Mouse (Mus musculus) monocyte, adult 5-6 weeks (primary cell): Measurements from ENCODE around the gene Cops7a. TPM values are rescaled to one million over a fixed set of nuclear protein-coding genes. Genes with fewer than 3 reads are reported as not detected.

Source experiments
- ATAC-seq: fragments of 153-309, 156-312 bp; replicated peaks from 2 replicates; pipeline ENCODE4 v1.8.0; 2017; ENCODE audit warnings: mild to moderate bottlenecking; ENCODE audit not compliant: low TSS enrichment, insufficient number of reproducible peaks, severe bottlenecking, poor library complexity, low FRiP score
- total RNA-seq: library from RNA; stranded (forward); fragments of 200-1000, 200-491, 200-594 nt; gene quantifications from 3 replicates; pipeline ENCODE4 v1.2.3, GENCODE M21; 2017

Cops7a gene
- total RNA-seq, 1 experiment from 2014 or later = 21.5 TPM

DNA sequence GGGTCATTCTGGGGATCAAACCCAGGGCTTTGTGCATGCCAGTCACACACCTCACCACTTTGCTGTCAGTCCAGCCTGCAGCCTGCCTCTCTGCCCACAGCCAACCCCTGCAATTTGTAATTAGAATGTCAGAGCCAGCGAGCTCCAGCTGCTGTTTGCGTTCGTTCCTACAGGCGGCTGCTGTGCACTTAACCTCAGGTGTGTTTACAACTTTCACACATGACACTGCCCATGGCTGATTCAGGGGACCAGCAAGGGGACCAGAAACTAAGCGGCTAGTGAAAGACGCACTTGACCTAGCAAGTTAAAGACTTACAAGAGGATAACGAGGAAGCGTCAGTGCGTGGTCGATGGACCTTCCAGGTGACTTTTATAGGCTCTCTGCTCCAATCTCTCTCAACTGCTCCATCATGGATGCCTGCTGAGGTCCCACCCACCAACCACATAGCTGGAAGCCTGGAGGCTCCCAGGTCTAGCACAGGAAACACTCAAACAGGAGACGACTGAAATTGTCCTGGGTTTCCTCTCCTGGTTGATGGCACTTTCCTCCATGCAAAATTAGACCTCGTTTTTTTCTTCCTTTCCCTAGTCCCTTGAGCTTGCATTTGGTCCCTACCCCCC, 40.1 kb downstream of the Cops7a start:
- ATAC-seq = no peak

DNA sequence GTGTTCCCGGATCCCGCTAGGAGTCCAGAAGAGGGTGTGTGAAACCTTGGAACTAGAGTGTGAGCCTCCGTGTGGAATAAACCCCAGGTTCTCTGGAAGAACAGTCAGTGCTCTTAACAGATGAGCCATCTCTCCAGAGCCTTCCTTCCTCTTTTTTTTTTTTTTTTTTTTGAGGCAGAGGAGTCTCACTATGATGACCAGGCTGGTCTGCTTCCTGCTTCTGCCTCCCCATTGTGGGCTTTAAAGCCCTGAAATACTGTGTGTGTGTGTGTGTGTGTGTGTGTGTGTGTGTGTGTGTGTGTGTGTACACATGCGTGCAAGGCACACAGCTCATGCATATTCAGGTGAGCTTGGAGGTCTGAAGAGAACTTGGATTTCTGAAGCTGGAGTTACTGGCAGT, 43.8 kb downstream of the Cops7a start:
- peak; percentile 52; the same call in 1 of the 2 replicates for ATAC-seq

DNA sequence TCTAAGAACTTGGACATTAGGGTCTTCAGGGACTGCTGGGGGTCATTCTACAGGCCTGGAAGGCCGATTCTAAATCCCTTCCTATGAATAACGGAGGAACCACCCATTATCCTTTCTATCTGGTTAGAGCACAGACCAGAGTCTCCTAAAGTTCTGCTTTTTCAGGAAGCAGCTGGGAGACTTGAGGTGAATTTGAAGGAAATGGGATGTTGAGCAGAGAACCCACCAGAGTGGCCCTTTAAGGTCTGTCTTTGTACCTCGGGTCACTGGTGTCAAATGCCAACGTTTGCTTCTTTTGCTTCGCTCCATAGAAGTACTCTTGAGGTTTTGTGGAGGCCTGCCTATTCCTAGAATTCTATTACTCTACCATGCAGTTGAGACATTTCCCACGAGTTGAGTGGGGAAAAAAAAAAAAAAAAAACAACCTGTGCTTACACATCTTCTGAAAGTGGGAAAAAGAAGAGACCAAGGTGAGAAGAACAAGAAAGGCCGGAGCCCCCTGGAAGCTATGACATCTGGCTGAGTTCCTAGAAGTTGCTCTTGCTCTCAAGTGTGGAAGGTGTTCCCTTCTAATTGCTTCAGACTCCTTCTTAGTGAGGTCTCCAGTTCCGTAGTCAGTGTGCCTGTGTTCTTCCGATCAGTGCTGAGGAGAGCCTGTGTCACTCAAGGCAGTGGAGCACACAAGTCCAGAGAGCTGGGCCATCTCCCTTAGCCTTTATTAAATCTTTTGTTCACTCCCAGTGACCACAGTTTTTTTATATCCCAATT, 44.8 kb downstream of the Cops7a start:
- ATAC-seq = no peak

DNA sequence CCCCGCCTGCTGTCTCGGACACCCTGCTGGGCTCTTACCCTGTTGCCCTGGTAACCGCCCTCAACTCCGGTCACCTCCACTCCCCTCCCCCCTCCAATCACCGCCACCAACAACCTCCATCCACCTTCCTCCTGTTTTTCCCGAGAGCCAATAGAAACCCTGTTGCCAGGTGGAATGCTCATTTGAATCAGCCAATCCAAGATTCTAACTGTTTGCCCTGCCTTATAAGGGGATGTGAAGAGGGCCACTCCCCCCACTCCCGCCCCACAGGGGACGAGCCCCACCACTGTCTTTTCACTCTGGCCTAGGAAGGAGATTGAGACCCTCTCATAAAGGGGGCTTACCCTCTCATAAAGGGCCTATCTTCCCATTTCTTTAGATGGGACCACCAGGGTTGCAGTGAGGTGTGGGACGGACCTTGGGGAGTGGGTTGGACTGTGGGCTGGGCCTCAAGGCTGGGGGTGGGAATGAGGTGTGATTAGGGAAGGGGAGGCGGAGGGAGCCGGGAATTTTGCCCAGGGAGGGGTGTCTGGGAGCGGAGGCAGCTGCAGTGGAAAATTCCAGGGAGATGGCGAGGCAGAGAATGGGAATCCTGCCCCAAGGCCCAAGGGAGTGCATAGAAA, 45.5 kb downstream of the Cops7a start, which contains the start of gene Ptms:
Ptms (minus strand) TSS at position 409 of the 623 bp plus-strand sequence.
- ATAC-seq = peak; percentile 34; the same call in 1 of the 2 replicates

DNA sequence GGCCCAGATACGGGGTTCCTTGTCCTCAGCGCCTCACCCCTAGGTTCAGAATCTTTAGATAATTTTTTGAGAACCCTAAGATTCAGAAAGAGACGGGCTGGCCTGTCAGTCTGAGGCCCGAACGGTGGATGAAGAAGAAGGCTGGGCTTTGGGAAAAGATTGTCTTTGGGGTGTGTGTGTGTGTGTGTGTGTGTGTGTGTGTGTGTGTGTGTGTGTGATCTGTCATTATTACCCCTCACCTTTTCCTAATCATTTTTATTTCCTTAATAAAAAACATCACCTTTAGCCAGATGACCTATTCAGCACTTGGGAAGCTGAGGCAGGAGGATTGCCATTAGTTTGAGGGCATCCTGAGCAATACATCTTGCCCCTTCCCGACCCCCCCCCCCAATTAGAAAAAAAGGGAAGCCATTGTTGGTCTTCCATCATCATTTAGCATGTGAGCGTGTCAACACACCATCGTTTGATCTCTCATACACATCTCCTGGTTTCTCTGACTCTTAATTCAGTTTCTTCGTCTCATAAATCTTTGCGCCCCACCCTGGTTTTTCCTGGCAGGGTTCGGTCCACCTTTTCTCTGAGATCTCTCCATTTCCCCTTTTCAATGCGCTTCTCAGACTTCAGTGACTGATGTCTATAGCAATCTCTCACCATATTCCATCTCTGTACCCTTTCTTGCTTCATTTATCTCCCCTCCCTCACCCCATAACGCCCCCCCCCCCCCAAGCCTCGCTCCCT, 46.3 kb downstream of the Cops7a start:
- no peak for ATAC-seq

DNA sequence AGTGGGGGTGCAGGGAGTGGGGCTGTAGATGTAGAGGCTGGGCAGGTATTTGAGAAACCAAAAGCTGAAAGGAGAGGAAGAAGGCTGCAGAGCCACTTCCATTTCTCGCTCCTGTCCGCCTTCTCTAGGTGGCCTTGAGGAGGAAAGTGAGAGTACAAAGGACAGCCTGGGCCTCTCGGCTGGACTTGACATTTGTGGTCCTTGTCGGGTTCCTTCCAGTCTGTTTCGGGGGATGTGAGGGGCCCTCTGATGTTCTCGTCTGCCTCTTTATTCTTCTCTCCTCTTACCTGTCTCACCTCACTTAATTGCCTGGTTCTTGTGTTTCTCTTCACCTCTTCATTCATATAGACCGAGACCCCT, 47.0 kb downstream of the Cops7a start:
- no peak for ATAC-seq

DNA sequence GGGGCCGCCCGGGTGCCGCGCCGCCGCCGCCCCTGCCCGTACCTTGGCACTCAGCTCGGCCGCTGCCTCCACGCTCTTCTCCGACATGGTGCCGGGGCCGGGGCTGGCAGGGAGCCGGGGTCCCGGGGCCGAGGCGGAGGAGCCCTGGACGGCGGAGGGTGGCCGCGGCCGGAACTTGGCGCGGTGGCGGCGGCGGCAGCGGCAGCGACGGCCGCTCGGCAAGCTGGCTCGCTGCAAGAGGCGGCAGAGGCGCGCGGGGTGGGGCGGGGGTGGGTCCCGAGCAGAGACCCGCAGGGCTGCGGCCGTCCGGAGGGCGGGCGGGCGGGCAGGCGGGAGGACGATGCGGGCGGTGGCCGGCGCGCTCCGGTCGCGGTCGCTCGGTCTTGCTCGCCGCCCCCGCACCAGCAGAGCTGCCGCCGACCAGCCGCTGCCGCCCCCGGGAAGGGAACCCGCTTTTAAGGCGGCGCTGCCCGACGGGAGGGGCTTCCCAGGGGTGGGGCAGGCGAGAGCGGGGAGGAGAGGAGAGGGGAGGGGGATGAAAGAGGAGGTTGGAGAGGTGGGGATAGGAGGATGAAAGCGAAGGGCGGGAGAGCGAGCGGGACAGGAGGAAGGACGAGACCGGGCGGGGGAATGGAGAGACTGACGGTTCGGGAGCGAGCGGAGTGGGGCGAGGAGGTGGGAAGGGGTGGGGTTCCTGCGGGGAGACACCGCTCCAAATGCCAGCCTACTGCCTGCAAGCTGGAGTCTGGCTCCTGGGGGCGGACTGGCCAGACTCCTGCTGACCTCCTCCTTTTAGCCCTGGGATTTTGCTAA, 47.6 kb downstream of the Cops7a start:
- ATAC-seq = no peak

DNA sequence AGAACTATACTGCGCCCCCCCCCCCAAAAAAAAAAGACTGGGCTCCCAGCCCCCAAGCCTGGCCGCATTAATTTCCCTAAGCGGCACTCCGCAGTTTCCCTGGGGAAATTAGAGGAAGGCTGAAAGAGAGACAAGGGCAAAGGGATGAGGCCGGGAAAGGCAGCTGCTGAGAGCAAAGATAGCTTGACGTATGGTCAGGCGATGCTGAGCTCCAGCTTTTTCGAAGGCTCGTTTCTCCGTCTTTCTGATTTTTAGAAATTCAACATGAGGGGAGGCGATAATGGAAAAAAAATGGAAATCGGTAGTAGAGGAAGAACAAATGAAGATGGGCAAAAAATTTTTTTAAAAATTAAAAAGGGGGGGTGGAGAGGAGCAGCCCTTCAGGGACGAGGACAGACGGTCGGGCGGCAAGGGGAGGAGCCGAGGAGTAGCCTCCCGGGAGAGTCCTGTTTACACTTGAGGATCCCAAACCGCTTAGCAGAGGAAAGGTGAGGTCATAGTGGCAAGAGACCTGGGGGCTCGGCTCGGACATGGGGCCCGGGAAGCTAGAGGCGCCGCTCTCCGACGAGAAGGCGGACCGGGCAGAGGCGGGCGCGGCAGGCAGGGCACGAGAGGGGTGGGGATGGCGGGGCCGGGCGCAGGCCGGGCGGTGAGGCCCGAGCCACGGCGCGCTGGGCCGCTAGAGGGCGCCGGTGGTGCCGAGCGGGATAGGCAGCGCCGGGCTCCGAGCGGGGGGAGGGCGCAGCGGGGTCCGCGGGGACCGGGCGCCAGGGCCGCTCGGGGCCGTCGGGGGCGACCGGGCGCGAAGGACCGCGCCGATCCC, 48.4 kb downstream of the Cops7a start:
- peak; percentile 28; the same call in 1 of the 2 replicates for ATAC-seq

DNA sequence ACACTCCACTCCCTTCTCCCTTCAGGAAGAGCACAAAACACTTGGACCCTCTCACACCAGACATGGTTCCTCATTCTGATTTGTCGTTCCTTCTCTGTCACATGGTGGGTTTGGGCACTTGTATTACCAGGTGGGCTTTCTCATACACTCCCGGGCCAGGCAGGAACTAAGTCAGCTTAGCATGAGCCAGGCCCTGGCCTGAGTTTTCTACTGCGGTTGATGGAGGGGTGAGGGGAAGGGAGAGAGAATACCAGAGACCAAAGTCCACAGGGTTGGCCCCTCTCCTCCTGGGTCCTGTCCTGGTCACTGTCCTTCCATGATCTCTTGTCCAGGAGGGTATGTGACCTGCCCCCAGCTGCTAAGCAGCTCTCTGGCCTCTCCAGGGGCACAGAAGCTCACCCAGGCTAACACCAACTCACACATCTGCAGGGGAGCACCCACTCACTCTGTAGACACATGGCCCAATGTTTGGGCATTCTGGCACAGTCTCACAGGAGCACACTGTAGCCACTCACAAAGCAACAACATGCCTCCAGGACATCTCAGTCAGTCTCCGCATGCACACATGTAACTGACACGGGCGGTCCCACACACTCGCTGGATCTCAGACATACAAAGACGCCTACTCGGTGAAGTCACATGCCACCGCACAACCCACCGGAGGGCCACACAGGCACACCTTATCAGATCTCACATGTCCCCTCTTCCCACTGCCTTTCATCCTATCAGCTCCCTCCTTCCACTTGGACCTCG, 49.2 kb downstream of the Cops7a start:
- no peak for ATAC-seq

DNA sequence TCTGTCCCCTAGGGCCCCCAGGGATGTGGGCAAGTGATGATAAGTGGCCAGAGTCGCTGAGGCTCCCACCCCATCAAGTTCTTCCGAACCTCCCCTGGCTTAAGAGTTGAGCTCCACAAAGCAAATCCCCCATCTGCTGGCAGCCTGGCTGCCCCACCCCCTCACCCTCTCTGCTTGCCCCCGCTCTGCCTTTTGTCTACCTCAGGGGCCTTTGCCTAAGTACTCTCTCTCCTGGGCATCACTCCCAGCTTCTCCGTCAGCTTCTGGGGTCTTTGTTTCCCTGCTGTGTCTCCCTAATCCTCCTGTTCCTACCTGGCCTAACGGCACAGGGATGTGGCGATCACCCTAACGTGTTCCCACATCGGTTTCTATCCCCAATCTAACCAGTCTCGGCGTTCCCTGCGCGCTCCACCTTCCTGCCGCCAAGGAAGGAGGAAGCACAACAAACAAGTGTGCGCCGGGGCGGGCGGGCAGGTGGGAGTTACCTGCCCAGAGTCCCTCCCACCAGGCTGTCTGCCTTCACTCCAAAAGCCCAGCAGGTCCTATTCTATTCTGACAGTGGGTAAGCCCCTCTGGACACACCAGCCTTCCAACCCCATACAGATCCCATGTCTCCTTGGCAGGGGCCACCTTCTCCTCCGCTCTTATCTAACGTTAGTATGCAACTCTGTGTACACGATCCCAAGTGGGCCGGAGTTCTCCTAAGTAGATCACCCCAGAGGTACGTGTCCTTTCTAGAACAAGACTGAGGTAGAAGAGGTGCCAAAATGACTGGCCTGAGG, 50.0 kb downstream of the Cops7a start:
- ATAC-seq = no peak

DNA sequence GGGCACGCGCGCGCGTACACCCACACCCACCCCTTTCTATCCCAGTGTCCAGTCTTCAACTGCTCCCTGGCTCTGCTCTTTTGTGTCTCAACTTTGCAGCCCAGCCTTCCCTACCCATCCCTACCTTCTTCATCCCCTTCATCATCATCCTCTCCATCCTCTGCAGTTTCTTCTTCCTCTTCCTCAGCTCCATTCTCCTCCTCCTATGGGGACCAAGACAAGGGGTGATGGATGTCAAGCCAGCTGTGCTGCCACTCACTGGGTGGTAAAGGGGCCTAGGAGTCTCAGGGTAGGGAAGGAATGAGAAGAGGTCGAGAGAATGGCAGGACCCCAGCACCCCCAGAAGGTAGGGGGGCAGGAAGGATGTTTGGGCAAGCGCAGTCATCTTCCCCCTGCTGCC, 50.8 kb downstream of the Cops7a start:
- no peak for ATAC-seq

DNA sequence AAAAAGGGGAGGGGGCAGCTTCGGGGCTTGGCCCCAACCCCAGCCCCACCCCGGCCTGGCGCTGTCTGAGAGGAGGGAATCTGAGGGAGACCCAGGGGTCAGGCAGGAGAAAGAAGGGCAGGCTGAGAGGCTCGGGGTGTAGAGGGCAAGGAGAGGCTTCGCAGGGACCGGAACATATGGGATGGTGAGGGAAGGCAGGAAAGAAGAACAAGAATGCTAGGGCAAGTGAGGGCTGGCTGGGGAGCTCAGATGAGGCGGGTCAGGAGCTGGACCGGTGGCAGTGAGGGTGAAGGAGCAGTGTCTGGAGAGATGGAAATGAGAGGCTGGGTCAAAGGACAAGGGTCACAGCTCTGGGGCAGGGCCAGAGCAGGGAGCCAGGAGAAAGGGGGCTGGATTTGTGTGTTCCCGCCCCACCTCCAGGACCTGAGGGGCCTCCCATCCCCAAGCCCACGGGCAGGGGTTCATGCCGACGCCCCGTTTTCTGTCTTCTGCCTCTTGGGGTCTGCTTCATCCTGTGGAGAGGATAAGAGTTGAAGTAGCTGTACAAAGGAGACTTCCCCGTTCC, 51.5 kb downstream of the Cops7a start:
- no peak for ATAC-seq

DNA sequence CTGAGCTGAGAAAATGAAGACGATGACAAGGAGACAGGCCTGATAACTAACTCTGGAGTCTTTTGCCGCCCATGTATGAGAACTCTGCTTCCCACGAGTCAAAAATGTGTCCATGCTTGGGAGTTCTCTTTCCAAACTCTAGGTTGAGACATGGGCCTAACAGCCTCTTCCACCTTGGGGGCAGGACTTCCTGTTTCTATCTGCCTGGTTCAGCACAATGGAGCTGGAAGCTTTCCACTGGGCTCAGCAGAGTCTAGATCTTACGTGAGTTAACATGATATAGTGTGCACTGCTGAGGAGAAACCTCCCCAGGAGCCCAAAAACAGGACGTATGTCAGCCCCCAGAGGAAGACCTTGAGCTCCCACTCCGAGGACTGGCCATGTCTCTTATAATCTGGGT, 52.1 kb downstream of the Cops7a start:
- no peak for ATAC-seq

DNA sequence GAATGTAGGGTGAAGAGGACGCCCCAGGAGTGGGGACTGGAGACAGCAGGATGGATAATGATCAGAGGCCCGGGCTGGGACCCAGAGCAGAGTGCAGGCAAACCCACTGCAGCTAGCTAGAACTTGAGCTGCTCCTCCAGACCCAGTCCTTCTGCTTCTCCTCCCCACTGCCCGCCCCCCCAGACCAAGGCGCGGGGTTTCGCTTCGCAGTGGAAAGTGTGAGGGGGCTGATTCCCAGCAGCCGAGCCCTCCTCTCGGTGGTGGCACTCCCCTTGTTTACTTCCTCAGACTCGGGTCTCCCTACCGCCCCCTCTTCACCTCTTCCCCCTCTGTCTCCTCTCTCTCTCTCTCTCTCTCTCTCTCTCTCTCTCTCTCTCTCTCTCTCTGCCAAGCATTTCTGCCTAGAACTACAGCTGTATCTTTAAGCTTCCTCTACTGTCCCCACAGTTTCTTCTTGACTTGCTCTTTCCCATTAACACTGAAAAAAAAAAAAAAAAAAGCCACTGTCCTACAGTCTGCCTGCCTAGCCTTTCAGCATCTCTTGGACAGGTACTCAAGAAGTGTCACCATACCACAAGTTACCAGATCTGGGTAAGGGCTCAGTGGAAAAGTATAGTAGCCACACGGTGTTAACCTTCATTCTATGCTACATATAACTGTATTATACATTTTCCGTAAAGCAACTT, 53.7 kb downstream of the Cops7a start, which contains the start of gene Lag3:
Lag3 (minus strand) TSS at position 173 of the 686 bp plus-strand sequence.
- no peak for ATAC-seq

DNA sequence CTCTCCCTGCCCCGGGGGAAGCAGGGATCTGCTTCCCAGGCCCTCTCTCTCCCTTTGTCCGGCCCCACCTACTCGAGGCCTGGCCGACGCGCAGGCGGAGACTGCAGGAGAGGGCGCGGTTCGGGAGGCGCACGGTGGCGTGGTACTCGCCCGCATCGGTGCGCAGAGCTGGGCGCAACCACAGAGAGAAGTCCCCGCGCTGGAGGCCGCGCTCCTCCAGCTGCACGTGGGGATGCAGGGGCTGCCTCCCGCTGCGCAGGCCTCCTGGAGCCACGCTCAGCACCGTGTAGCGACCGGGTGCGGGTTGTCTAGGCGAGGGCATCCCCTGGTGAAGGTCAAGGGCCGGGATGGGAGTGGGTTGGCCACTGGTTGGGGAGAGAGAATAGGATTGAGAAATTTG, 55.3 kb downstream of the Cops7a start:
- ATAC-seq = no peak
